Mouse (Mus musculus) bone marrow macrophage, adult 2 months (primary cell): ENCODE data around the gene Arfgef2. TPM values are rescaled to one million over a fixed set of nuclear protein-coding genes. Genes with fewer than 3 reads are reported as not detected.

Experiments
- H3K27ac ChIP-seq: 2 replicates; pipeline ENCODE4 v1.5.1; 2012; ENCODE audit warnings: low read depth, low read length; ENCODE audit not compliant: insufficient read depth
- H3K4me1 ChIP-seq: 2 replicates; pipeline ENCODE4 v1.6.1; 2012; ENCODE audit warnings: low read length; ENCODE audit not compliant: control insufficient read depth, insufficient read depth
- H3K4me3 ChIP-seq: 2 replicates; pipeline ENCODE4 v1.5.1; 2012; ENCODE audit warnings: mild to moderate bottlenecking, low read length, moderate library complexity; ENCODE audit not compliant: insufficient read depth
- CTCF ChIP-seq: IDR thresholded peaks from 2 replicates; pipeline ENCODE4 v1.5.1; 2012; ENCODE audit warnings: low read depth, mild to moderate bottlenecking, low read length, moderate library complexity
- POLR2A ChIP-seq: IDR thresholded peaks from 2 replicates; pipeline ENCODE4 v1.6.1; 2012; ENCODE audit warnings: mild to moderate bottlenecking, low read depth, low read length, borderline replicate concordance
- polyA plus RNA-seq: library from polyadenylated mRNA; stranded (reverse); fragments of >200 nt; gene quantifications from 2 replicates; pipeline ENCODE4 v1.2.4, GENCODE M21; 2012; ENCODE audit not compliant: missing spikeins, insufficient read depth, insufficient read length

Gene Arfgef2
- polyA plus RNA-seq = 15.7 and 18.5 TPM in 2 replicates

DNA sequence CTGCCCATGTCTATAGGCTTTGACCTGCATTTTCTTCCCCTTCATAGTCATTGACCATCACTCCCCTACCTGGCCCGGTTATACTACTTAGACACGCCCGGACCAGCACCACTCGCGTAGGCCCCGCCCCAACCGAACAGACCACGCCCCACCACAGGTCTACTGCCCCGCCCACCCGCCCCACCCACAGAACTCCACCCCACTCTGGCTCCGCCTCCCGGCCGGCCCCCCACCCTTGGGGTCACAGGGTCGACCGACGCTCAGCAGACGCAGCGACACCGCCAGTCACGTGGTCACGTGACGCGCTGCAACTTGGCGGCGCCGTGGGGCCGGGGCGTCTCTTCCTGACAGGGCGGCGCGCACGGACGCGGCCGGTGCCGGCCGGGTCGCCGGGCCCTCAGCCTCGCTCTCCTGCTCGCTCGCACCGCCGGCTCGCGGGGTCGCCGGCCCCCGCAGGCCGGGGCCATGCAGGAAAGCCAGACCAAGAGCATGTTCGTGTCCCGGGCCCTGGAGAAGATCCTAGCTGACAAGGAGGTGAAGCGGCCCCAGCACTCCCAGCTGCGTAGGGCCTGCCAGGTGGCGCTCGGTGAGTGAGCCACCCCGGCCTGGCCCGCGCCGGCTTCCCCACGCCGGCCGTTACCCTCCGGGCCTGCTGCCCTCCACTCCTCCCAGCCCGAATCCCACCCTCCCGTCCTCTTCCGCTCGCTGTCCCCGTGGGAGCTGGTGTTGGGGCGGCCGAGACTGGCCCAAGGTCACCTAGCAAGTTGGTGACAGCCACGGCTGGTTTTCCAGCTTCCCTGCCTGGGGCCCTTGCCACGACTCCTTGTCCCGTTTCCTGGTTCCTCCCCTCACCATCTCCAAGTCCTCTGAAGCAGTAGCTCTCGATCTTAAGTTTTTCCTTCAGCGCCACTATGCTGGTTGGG, at the start of gene Arfgef2:
TSS of gene Arfgef2 (plus strand) at position 339 of the 923 bp plus-strand sequence.
- 0 out of 2 replicates have a peak, but pooled peaks have one; percentile 18 for TF ChIP-seq POLR2A
- 0 out of 2 replicates have a peak, but pooled peaks have one; percentile 11 for TF ChIP-seq CTCF
- Histone ChIP-seq H3K27ac (peak within 1 kb of the TSS; percentile 77), H3K4me3 (peak within 1 kb of the TSS; percentile 98), H3K4me1 (peaks cover 26% of the 10 kb centered on the region)

DNA sequence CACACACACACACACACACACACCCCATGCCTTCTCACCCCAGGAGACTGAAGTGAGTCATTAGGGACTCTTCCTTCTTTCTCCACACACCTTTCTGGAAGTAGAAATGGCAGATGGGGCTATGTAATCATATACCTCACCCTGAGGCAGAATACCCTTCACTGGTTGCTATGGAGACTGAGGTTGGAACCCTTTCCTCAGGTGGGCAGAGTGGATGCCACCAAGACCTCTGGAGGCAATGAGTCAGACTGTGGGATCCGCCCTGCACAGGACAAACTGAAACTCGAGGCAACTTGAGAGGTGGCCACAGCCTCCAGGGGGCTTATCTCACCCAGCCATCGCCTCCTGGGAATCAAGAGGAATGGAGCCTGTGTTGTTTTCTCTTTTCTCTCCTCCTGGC, 47.4 kb upstream of the Arfgef2 start:
- TF ChIP-seq POLR2A = no peak
- no peak for TF ChIP-seq CTCF

DNA sequence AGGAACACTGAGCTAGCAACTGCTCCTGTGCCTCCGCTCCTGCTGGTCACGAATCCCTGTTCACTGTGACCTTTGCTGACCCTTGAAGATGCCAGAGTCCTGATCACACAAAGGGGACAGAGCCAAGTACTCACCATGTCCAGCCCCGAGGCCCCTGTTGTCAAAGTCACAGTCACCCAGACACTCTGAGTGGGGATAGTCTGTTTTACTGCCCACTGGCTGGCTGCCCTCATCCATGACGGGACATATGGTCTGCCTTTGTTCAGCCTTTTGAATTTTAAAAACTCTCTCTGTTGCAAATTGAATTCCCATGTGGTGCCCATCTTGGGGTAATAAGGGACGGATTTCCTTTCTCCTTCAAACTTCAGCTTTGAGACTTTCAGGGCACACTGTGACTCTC, 41.3 kb upstream of the Arfgef2 start:
- H3K4me1 ChIP-seq = peaks cover 13% of the 10 kb centered on the region
- H3K4me3 ChIP-seq = no peak overlapping the region
- no peak for TF ChIP-seq CTCF
- no peak overlapping the region for H3K27ac ChIP-seq

More for the DNA sequence above, 47.4 kb upstream of the Arfgef2 start:
- Histone ChIP-seq H3K4me3 (no peak overlapping the region), H3K4me1 (peaks cover 15% of the 10 kb centered on the region), H3K27ac (no peak overlapping the region)

DNA sequence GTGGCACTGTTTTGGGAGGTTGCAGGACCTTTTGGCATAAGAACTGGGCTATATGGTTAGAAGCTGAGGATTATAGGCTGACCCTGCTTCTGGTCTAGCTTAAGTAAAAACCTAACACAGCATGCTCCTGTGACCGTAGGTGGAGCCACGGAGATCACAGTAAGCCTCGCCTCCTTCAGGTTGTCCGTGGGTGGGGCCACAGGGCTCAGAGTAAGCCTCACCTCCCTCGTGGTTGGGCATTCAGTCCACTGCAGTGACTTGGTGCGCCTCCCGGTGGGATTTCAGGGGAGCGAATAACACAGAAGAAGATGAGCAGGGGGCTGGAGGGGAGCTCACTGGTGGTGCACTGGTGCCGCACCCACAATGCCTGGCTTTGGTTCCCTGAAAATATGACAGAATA, 37.8 kb upstream of the Arfgef2 start:
- no peak for TF ChIP-seq CTCF
- TF ChIP-seq POLR2A = no peak
- Histone ChIP-seq H3K27ac (no peak overlapping the region), H3K4me3 (no peak overlapping the region), H3K4me1 (peaks cover 39% of the 10 kb centered on the region)

DNA sequence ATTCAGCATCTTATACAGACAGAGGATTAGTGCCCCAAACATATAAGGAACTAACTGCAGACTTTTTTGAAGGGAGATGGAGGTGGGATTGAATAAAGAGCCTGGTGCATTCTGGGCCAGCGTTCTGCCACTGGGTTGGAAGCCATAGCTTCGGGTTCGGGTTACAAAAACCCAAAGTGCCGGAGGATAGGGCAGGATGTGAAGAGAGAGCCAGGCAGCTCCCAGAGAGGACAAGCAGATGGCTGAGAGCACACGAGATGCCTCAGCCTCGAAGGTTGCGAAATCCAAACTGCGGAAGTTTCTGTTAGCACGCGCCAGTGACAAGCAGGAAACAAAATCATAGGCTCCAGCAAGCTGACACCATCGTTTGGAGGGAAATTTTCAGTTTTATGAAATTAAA, 34.0 kb upstream of the Arfgef2 start:
- H3K27ac ChIP-seq = peak overlapping the region; percentile 96
- TF ChIP-seq CTCF (no peak), POLR2A (no peak)
- peaks cover 46% of the 10 kb centered on the region for H3K4me1 ChIP-seq
- peak overlapping the region; percentile 6 for H3K4me3 ChIP-seq

DNA sequence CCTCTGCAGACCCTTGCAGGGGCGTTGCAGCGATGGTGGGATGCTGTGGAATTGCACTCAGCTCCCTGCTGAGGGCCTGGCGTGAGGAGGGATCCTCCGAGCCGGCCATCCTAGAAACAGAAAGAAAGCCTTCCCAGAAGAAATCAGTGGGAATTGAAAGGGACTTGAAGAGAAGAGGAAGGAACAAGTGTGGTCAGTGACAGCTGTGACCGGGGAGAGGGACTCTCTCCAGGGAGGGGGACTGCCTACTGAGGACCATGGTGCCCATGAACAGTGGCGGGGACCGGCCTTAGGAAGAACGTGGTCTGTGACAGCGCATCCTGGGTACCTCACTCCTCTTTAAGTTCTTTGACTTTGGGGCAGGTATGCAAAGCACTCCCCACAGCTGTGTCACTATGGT, 31.8 kb upstream of the Arfgef2 start:
- Histone ChIP-seq H3K4me1 (peaks cover 46% of the 10 kb centered on the region), H3K27ac (no peak overlapping the region), H3K4me3 (no peak overlapping the region)
- no peak for TF ChIP-seq CTCF
- TF ChIP-seq POLR2A = no peak

DNA sequence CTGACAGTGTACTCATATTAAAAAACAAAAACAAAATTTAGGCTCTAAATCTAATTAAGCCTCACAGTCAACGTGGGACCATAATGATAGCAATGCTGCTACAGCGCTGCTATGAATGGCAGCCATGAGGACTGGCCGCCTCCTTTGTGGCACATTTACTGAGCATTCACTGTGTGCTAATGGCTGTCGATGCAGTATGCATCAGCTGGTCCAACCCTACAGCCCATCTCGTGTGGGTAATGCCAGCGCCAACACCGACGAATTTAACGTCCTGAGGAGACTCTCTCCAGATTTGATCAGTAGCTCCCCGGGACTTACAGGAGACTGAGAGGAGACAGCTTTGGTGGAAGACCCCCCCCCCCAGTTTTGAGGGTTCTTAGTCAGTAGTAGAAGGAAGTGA, 31.1 kb upstream of the Arfgef2 start:
- TF ChIP-seq POLR2A (no peak), CTCF (no peak)
- no peak overlapping the region for H3K4me3 ChIP-seq
- peaks cover 43% of the 10 kb centered on the region for H3K4me1 ChIP-seq
- no peak overlapping the region for H3K27ac ChIP-seq

DNA sequence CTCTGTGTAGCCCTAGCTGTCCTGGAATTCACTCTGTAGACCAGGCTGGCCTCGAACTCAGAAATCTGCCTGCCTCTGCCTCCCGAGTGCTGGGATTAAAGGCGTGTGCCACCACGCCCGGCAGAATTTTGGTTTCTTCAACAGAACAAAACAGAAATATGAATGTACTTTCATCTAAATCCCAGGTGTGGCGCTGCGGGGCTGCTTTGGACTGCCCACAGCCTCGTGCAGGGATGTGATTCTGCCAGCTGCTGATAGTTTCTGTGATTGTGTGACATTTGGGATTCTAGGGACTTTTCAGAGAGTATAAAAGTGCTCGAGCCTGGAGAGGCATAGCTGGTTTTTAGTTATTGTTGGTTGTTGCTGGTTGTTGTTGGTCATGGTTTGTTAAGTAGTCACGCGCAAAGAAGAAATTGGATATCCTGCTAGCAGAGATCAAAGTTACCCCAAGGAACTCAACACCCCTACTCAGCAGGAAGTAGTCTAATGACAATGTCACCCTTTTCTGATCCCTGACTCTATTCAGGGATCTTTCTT, 30.0 kb upstream of the Arfgef2 start:
- no peak overlapping the region for H3K27ac ChIP-seq
- no peak for TF ChIP-seq CTCF
- no peak for TF ChIP-seq POLR2A
- no peak overlapping the region for H3K4me3 ChIP-seq
- peaks cover 33% of the 10 kb centered on the region for H3K4me1 ChIP-seq

DNA sequence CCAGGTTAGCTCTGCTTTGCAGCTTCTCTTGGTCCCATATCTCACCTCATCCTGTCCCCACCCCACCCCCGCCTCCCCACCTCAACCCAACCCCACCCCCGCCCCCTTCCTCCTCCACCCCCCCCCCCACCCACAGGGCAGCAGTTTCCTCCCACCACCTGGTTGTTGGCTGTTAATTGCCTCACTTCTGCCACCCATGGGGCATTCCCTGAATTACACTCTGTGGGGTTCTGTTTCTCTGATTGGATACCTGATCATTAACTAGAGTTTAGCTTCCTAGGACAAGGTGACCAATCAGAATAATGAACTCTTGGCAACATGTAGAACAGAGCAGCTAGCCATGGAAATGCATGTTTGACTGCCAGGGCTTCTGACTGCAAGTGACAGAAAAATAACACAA, 29.1 kb upstream of the Arfgef2 start:
- Histone ChIP-seq H3K27ac (no peak overlapping the region), H3K4me3 (no peak overlapping the region), H3K4me1 (peaks cover 29% of the 10 kb centered on the region)
- no peak for TF ChIP-seq POLR2A
- TF ChIP-seq CTCF = no peak

DNA sequence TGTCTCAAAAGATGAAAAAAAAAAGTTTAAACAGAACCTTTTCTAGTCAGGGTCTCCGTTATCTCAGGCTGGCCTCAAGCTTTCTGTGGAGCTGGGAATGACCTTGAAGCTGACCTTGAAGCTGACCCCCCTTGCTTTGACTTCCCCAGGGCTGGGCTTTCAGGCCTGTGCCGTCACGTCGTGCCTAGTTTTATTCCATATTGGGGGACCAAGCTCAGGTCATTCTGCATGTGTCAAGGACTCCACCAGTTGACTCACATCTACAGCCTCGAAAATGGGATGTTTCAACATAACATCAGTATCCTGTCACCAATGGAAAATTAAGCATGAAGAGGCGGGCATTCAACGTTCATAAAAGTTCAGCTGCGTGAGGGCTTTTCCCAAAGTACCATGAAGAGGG, 25.4 kb upstream of the Arfgef2 start:
- no peak overlapping the region for H3K4me3 ChIP-seq
- H3K4me1 ChIP-seq = peaks cover 2% of the 10 kb centered on the region; the same call in 1 of the 2 replicates
- no peak for TF ChIP-seq POLR2A
- TF ChIP-seq CTCF = no peak
- no peak overlapping the region for H3K27ac ChIP-seq
